Mouse (Mus musculus) megakaryocyte, embryonic 14.5 days (primary cell): ENCODE measurements around the gene Vip.

Experiments used
- FLI1 ChIP-seq: IDR thresholded peaks from 2 replicates; pipeline ENCODE4 v1.6.1; 2012; ENCODE audit warnings: low read length, inconsistent platforms, mixed read lengths
- GATA1 ChIP-seq: IDR thresholded peaks from 3 replicates; pipeline ENCODE4 v1.6.1; 2012; ENCODE audit warnings: mixed read lengths, low read length, inconsistent platforms, borderline replicate concordance

- TF ChIP-seq GATA1 (no peak), FLI1 (no peak)
These were observed 1.7 kb upstream of the Vip start for GRCm38 (mm10) chr10:5637322-5637721.
